Mouse (Mus musculus) right cerebral cortex, adult 2 months (tissue): ENCODE measurements around the gene Numbl.
"Not testable (repeated sequence)": the region's sequence is repeated elsewhere in the genome, so short reads cannot be mapped to it uniquely, and the experiment has no call there.

Experiments used
- DNase-seq, 2 experiments: peaks; one replicate each; pipeline ENCODE4 v3.0.0; 2021 to 2022; ENCODE audit warnings: low spot score in 2 of 2

Numbl gene

DNA sequence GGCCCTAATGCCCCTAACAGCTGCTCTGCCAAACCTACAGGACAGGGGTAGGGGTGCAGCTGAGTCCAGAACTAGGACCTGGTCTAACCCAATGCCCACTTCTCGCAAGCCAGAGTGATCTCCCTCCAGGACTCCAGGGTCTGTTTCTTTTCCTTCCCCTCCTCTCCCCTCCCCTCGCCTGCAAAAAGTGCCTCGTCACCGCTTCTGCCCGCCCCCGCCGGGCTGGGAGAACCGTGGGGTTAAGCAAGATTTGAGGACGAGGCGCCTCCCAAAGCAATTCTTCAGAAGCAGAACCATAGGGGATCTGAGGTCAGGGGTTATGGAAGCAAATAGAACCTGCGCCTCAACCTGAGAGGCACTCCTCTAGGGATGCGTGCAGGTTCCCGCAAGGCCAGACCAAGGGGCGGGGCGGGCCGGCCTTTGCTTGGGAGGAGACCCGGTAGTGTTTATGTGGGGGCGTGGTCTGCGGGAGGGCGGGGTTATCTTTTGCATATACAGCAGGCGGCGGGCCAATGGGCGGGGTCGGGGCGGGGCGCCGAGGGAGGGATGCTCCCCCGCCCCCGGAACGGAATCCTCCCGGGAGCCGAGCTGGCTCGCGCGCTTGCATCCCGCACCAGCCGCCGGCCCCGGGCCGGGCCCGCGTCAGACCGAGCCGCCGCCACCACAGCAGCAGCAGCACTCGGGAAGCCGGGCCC is at the start of gene Numbl:
TSS of gene Numbl (plus strand) at position 229 of the 695 bp plus-strand sequence.
- DNase-seq: peak; percentile 84 to 91

DNA sequence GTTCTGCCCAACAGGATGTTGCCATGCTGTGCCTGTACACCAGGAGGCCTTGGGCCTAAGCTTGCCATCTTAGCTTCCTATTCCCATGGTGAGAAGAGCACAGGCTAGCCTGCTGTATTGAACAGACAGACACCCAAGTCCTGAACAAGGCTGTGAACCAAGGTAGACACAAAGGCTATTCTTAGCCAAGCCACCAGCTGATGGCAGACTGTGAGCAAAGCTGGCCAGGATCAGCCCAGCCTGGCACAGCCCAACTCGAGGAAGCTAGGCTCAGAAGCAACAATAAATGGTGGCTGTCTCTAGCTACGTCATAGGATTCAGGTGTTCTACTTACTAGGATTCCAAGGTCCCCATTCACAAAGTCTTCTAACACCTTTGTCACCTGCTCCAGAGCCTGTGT is 45.6 kb upstream of the Numbl start:
- no peak for DNase-seq

DNA sequence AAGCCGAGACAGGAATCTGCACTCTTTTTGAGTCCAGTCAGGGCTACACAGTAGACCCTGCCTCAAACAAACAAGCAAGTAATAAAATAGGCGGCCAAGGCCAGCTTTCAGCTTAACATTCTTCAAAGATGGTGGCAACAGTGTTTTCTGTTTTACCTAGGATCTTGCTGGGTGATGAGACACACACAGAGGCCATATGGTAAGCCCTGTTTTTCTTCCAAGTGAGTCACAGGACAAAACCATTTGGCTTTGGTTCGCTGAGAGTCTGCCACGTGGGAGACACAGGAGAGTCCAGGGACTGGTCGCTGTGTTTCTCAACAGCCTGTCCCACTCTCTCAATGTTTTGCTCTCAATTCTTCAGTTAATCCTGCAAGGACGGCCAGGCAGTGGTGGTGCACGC is 39.6 kb upstream of the Numbl start:
- DNase-seq: no peak

DNA sequence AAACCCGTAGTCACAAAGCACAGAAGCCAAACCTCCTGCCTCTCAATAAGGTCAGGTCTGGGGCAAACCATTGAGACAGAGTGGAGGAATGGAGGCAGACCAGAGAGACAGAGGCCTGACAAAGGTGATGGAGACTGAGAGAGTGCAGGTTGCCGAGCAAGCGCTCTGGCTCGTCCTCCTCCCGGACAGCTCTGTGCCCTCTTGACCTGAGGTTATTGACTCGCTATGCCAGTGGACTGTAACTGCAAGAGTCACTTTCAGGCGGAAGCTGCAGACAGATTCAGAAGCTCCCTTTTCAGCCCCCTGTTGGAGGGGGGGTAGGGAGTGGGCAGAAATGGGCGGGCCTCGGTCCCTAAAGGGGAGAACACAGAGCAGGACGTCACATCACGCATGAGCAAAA is 38.3 kb upstream of the Numbl start:
- DNase-seq: no peak

DNA sequence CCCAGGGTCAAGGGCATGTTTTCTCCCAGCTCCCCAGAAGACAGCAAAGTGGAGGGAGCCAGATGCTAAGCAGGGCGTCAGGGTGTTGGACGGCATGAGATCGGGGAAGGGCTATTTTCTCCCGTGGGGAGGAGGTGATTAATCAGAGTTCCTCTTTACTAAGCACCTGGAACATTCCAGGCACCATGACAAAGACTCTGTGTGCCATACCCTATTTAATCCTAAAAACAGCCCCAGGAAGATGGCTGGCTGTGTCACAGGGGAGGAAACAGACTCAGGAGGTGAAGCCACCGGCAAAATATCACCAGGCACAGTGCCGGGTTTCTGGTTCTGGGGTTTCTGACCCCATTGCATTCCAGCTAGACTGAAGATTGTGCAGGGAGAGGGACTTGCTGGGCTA is 36.3 kb upstream of the Numbl start:
- no peak for DNase-seq

DNA sequence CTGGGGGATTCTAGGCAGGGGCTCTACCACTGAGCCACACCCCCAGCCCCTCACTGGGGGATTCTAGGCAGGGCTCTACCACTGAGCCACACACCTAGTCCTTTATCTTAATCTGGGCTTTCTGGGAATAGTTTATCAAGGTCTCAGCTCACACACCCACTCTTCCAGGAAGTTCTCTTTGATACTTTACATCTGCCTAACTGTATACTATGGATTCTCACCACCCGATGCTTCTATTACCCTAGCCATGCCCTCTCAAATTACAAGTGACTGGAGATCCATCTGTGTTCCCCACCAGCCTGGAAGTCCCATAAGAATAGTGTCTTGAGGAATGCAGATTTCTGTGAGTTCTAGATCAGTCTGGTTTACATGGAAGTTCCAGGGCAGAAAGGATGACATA is 35.7 kb upstream of the Numbl start:
- no peak for DNase-seq

DNA sequence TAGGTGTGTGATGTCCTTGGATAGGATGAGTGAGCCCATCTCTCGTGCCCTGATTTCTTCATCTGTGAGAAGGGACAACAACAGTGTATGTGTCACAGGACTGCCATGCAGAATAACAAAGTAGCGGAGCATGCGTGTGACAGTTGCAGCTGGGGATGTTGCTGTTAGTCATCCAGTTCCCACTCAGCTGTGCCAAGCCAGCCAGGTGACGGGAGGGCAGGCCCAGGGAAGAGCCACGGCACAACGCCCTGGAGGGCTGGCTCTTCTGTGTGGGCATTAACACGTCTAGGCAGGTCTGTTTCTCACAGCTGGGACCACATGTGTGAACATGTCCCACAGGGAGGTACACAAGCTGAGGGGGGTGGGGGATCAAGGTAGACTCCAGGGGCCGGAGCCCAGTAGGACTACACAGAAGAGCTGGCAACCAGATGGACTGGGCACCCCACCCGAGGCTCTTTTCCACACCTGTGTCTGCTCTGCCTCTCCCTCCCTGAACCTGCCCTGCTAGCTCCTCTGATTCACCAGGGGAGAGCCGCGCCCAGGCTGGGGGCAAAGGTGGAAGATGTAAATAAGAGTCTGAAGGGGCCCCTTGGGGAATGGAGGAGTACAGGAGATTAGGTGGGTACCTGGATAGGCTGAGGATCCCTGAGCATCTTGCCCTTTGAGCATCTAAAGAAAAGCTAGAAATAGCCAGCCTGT is 33.2 kb upstream of the Numbl start:
- peak; percentile 55 to 60 for DNase-seq

DNA sequence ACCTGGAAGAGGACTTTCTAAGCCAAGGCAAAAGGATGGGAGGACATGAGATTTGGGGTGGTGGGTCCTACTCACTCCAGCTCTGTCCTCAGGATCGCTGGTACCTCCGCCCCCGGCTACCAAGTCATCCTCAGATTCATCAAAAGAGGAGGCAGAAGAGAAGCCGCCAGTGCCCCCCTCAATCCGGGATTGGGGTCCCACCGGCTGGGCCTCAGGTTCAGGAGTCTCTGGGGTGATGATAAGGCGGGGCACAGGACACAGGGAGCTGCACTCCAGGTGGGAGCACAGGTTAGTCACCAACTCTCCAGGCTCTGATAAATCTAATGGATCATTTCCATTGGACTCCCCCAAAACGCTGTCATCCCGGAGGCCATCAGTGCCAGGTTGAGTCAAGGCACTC is 31.0 kb upstream of the Numbl start:
- no peak for DNase-seq

DNA sequence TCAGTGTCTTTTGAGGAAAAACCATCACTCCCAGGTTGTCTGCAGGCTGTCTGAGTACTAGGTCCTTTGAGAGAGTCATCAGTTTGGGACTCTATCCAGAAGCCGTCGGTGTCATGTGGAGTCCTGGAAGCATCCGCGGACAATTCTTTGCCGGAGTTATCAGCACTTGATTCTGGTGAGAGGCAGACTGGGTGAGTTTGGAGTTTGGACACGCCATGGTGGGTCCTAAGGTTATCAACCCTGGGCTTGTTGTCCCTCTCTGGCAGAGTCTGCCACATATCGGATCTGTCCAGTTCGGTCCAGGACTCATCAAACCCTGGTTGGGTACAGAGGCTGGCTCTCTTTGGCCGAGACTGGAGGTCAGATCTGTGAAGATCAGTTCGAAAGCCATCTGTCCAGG is 30.6 kb upstream of the Numbl start:
- DNase-seq: peak in 1 of 2 experiments; percentile 20

DNA sequence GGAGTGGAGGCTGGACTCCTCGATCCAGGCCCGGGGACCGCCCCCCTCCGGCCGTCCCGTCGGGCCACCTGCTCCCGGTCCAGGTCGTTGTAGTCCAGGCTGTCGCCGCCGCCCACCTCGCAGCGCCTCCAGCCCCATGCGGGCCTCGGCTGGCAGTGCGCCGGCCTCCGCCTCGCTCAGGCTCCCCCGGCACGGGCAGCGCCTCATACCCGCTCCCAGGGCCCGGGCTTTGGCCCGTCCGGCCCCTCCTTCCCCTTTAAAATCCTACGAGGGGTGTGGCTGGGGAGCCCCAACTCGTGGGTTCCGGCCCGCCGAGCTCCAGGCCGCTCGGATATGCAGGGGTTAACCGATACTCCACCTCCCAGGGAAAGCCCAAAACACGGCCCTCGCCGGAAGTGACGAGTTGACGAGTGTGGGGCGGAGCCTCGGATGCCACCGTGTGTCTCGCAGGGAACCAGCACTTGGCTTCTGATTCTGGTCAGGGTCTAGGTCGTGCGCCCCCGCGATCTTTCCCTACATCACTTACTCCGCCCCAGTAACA is 29.9 kb upstream of the Numbl start, which contains the start of gene Itpkc:
TSS of gene Itpkc (minus strand) at position 381 of the 541 bp plus-strand sequence.
- DNase-seq: peak; percentile 88 to 94

DNA sequence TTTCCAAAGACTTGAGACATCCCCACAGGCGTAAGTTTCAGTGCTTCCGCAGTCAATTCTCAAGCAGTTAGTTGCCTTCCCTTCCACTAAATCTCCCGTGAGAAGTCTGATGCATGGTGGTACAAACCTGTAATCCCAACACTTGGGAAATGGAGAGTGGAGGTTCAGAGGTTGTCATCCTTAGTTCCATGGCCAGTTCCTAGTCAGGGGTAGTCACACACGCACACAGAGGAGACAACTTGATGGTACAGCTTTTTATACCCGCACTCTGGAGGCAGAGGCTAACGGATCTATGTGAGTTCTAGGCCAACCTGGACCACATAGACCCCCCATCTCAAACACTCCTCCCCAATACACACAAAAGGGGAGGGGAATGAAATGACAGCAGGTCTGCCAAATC is 29.4 kb upstream of the Numbl start:
- DNase-seq: no peak

DNA sequence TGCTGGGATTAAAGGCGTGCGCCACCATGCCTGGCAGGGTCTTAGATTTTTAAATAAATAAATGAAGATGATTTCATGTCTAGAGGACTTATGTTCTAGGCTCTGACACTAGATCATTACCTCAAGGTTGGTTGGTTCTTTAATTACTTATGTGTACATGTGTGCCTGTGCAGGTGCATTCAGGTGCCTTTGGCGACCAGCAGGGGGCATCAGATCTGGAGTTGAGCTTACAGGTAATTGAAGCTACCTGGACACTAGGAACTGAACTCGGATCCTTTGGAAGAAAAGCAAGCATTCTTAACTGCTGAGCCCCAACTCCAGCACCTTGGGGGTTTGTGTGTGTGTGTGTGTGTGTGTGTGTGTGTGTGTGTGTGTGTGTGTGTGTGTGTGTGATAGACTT is 27.5 kb upstream of the Numbl start:
- no peak for DNase-seq

DNA sequence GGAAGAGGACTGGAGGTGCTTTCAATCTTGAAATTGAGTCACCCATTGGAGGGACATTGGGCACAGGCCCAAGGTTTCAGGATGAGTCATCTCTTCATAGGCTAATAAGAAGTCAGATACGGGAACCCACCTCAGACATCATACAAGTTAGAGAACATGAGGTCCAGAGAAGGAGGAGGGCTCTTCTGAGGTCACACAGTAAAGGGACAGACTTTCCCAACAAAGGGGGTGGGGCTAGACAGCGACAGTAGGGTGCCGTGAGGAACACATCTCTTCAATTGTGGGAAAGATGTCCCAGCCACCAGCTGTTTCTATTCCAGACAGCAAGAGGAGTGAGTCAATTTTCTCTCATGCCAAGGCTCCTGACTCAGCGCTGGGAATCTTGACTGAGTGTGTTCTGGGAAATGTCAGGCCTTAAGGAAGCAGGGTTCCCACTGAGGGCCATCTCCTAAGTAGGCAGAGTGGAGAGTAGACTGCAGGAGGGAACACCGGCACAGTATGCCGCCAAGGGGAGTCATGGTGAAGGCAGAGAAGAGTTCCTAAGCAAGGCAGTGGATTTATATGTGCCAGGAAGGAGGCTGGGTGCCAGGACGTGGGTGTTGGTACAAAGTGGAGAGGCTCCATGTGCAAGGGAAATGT is 26.4 kb upstream of the Numbl start:
- peak; percentile 79 to 86 for DNase-seq

DNA sequence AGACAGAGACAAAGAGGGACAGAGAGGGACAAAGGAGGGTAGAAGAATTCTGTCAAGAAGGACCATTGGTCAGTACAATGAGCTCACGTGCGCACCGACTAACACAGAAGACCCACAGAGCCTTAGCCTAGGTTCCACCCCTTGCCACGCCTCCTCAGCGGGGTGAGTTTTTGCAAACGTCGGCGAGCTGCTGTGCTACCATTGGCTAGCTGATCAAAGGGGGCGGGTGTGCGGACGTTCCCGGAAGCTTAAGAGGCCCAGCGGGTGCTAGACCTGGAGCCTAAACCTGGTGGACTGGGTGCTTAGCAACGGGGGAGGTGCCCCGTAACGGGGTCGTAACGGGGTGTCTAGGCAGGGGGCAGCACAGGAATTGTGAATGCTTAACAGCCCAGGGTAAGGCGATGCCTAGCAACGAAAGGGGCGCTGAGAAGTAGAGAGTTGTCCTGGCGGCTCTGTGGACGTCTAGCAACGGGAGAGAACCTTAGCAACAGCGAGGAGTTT is 25.4 kb upstream of the Numbl start, which contains the start of gene Coq8b:
TSS of gene Coq8b (plus strand) at position 243 of the 501 bp plus-strand sequence.
- peak; percentile 92 to 94 for DNase-seq

DNA sequence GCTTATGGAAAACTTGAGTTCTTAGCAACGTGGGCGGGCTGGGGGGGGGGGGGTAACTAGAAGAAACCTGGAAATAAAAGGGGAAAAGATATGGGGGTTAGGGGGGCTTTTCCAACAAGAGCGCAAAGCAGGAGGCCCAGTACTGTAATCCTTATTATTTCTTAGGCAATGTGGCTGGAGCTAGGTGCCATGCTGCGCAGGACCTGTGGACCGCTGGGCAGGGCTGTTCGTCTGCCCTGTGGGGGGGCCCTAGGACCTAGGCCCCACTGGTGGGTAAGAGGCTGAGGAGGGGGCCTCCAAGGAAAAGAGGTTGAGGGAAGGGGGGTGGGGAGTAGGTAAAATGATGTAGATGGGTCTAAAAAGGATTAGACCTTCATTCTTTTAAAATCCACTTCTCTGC is 24.9 kb upstream of the Numbl start:
- no peak for DNase-seq

DNA sequence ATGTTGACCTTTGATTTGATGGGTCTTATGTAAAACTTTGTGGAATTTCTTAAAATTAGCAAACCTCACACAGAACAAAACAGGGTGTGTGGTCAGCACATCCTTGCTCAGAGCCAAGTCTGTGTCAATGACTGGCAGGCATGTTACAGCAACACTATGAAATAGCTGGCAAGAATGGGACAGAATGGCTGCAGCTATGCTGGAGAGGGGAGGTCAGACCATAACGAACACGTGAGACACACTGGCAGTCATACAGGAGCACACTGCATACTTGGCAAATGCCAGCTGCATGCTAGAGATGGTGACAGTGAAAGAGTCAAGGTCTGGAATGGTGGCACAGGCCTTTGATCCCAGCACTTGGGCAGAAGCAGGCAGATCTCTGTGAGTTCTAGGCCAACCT is 22.5 kb upstream of the Numbl start:
- no peak for DNase-seq

DNA sequence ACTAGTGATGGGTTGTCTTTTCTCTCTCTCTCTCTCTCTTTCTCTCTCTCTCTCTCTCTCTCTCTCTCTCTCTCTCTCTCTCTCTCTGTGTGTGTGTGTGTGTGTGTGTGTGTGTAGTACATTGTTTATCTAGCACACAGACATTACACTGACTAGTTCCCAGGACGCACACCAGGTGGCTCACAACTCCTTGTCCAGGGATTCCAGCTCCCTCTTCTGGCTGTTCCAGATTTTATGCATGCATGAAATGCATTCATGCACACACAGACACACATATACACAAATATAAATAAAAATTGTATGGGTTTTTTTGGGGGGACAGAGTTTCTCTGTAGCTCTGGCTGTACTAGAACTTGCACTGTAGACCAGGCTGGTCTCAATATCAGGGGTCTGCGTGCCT is 20.7 kb upstream of the Numbl start:
- DNase-seq: no peak

DNA sequence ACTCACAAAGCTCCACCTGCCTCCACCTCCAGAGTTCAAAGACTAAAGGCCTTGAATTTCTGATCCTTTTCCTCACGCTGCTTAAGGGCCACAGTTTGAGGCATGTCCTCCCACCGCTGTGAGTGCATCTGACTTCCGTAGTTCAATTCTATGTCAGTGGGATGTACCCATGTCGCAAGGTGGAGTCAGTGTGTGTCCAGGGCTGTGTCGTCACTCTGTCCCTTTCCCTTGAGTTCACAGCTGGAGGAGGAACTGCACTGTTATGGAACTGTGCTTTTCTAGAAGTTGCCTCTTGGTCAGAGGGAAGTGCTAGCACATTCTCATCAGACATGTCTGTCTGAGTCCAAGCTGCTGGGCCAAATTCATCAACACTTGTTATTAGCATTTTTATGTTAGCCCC is 19.7 kb upstream of the Numbl start:
- no peak for DNase-seq

DNA sequence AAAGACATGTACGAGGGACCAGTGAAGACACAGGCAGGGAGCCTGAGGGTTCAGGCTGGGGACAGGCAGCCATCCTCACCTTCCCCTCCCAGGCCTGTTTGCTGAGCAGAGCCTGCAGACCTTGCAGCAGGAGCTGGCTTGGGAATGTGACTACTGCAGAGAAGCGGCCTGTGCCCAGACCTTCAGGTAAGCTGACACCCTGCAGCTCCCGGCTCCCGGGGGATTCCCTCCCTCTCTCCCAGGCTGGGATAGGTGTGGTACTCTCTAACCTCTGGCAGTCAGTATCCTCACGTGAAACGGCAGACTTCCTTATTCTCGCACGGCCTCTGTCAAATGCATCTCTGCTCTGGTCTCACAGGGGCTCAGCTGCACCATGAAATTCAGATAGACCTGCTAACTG is 15.0 kb upstream of the Numbl start:
- DNase-seq: no peak

DNA sequence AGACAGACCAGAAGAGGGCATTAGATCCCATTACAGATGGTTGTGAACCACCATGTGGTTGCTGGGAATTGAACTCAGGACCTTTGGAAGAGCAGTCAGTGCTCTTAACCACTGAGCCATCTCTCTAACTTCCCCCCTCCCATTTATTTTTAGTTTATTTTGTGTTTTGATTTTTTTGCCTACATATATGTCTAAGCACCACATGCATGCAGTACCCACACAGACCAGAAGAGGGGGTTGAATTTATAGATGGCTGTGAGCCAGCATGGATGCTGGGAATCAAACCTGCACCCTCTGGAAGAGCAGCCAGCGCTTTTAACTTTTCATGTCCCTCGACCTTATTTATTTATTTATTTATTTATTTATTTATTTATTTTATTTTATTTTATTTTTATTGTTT is 14.1 kb upstream of the Numbl start:
- DNase-seq: not testable (repeated sequence)

DNA sequence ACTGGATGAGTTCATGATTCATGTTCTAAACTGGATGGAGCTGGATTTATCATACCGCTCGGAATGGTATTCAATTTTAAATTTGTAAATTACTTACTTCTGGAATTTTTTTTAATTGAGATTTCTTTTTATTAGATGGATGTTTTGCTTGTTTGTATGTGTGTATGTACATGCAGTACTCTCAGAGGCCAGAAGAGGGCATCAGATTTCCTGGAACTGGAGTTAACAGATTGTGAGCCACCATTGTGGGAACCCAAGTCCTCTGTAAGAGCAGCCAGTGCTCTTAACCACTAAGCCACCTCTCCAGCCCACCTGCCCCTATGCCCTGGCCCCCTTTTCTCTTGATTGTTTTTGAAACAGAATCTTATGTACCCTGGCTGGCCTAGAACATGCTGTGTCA is 9.1 kb upstream of the Numbl start:
- peak in 1 of 2 experiments; percentile 30 for DNase-seq

DNA sequence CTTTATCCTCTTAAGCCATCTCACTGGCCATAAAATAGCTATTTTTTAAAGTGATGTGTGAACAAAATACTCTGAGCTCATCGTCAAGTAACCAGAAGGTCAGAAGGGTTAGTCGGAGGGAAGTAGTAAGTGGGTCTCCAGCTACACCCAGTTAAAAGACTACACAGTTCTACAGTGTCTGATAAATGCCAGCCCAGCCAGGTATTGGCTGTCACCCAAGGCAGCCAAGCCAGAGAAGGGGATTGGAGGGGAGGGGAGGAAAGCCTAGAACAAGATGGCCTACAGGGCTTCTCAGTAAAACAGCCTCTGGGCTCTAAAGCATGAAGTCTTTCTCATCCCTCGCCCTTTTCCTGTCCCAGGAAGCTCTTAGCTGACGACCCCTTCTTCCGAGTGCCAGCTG is 8.3 kb upstream of the Numbl start:
- DNase-seq: no peak
